Mouse (Mus musculus): ENCODE results near the gene Vps11.
"Not testable (repeated sequence)": the region's sequence is repeated elsewhere in the genome, so short reads cannot be mapped to it uniquely, and the experiment has no call there.

Gene Vps11

DNA sequence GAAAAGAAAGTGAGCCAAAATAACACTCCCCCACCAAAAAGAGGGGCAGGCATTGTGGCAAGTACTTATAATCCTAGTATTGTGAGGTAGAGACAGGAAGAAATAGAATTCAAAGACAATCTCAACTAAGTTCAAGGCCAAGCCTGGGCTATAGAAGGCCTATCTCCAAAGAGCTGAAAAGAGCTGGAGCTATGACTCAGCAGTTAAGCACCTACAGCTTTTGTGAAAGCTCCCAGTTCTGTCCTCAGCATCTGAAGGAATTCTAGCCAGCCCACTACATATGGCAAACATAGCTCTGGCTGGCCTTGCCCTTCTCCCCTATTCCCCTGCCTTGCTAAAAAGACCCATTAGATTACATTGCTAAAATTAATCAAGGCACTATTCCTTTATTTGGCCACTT lies 11.9 kb upstream of the Vps11 start:
- no peak for DNase-seq

DNA sequence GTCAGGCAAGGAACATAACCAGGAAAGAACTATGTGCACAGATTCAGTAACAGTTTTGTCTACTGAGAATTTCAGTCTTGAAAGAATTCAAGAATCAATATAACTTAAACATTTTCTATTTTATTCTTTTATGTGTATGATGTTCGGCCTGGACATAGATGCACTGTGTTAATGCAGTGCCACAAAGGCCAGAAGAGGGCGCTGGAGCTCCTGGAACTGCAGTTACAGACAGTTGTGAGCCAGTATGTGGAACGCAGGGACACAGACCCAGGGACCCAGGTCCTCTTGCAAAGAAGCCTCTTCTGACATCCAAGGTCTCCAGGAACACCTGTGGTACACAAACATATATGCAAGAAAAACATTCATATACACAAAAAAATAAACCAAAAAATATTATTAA lies 3.0 kb upstream of the Vps11 start:
- DNase-seq: peak; percentile 26 to 33

DNA sequence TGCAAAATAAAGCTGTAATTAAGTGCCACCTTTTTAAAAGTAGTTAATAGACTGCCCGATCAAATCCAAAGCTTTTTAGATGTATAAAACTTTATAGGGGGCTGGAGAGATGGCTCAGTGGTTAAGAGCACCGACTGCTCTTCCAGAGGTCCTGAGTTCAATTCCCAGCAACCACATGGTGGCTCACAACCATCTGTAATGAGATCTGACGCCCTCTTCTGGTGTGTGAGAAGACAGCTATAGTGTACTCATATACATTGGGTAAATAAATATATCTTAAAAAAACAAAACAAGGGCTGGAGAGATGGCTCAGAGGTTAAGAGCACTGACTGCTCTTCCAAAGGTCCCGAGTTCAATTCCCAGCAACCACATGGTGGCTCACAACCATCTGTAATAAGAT lies 461 bp upstream of the Vps11 start:
- not testable (repeated sequence) for DNase-seq

DNA sequence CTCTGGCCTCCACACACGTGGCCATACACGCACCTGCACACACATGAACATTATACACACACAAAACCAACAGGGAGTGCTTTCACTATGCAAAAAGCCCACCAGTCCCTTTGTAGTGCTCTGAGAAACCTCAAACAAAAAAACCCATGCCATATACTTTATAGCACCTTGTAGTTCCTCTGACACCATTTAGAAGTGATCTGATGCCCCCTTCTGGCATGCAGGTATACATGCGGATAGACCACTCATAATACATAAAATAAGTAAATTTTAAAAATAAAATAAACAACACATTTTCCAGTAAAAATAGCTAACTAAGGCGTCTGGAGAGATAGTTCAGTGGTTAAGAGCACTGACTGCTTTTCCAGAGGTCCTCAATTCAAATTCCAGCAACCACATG lies 4.3 kb downstream of the Vps11 start:
- peak; percentile 53 to 61 for DNase-seq

DNA sequence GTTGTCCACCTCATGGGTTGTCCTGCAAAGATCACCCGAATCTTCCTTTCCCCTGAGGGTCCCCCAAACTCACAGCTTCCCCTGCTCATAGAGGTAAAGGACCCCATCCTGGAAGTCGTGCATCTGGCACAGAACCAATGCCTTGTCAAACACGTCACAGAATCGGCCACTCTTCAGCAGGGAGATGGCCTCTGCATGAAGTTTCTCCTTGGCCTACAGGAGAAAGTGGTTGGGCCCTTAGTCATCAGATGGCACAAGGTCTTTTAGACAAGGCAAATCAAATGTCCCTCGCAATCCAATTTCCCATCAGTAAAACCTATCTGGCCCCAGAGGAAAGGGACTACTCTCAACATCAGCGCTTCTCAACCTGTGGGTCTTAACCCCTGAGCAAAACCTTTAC lies 8.3 kb downstream of the Vps11 start:
- no peak for DNase-seq

DNA sequence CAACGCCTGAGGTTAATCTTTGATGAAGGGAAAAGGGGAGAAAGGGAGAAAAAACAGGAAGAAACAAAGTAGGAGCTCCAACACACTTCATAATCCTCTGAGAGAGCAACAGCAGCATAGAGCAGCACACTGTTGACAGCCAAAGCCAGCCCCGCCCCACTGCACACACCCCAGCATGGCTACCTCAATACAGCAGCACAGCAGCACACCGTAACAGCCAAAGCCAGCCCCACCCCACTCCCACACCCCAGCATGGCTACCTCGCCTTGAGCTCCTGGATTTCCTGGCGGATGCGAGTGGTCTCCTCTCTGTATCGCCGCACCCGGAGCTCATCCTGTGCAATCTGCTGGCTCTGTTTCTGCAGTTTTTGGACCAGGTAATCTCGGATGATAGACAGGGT lies 9.1 kb downstream of the Vps11 start:
- DNase-seq: no peak

DNA sequence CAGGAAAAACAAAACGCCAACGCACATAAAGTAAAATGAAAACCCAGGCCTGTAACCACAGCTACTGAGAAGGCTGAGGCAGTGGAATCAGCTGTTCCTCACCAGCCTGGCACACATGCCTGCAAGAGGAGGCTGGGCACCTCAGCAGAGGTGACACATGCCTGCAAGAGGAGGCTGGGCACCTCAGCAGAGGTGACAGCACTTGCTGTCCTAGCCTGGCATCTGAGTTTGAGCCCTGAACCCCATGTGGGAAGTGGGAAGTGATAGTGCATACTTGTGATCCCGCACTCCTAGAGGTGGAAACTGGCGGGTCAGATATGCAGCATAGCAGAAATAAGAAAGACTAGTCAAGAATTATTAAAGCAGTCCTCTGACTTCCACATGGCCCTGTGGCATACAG lies 10.1 kb downstream of the Vps11 start:
- DNase-seq: no peak

DNA sequence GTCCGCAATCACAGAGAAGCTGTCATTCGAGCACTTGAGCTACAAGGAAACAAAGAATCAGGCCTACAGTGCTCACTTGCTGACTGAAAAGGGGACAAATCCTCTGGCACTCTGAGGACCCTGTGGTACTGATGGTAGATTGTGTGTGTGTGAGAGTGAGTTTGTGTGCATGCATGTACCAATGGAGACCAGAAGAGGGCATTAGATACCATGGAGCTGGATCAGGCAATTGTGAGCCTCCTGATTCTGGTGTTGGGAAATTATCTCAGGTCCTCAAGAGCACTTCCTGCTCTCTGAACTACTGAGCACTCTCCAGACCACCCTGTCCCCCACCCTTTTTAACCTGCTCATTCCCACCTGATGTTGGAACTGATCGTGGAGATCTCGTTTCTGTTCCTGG lies 12.9 kb downstream of the Vps11 start:
- no peak for DNase-seq

DNA sequence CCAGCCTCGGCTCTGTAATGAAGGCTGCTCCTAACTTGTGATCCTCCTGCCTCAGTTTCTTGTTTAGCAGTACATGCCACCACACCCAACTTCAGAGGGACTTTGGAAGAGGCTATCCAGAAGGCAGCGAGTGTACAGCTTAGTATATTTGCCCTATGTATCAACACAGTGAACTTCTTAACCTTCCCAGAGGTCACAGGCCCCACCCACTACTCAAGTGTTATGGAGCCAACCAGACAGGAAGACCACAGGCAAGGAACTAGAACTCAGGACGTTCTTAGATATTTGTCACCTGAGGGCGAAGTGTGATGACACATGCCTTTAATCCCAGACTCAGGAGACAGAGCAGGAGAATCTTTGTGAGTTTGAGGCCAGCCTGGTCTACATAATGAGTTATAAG lies 13.8 kb downstream of the Vps11 start:
- DNase-seq: no peak

DNA sequence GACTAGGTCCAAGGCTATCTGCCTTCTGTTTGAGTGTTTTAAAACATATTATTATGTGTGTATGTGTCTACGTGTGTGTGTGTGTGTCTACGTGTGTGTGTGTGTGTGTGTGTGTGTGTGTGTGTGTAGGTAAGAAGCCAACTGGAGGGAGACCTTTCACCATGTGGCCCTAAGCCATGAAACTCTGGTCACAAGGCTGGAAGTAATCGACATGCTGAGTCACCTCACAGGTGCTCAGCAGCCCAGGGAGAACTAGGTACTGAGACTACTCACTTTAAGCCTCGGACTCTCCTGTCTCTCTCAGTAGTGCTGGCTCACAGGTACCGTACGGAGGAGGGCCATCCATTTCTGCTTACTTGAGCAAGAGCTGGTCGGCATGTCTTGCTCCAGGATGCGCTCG lies 14.3 kb downstream of the Vps11 start:
- DNase-seq: no peak

DNA sequence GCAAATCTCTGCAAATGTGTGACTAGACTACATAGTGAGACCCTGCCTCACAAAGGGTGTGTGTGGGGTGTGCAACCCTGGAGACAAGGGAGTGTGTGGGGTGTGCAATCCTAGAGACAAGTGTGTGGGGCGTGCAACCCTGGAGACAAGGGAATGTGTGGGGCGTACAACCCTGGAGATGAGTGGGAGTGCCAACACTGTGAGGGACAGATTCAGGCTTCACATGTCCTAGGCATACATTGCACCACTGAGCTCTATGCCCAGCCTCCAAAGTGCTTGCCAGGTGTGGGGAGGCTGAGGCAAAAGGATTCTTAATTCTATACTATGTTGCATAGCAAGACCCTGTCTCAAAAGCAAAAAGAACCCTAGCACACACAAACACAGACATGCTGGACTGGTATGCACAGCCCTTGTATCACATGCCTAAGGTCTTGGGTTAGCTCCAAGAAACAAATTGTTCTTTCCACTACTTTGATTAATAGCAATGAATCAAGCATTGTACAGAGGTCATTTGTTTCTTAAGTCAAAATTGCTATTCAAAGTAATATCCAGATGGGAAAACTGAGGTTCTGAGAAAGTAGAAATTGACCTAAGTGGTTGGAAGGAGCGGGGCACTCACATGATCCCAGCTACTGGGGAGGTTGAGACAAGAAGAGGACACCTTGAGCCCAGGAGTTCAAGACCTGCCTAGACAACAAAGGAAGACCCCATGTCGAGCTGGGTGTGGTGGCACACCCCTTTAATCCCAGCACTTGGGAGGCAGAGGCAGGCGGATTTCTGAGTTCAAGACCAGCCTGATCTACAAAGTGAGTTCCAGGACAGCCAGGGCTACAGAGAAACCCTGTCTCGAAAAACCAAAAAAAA lies 15.7 kb downstream of the Vps11 start:
- no peak for DNase-seq

DNA sequence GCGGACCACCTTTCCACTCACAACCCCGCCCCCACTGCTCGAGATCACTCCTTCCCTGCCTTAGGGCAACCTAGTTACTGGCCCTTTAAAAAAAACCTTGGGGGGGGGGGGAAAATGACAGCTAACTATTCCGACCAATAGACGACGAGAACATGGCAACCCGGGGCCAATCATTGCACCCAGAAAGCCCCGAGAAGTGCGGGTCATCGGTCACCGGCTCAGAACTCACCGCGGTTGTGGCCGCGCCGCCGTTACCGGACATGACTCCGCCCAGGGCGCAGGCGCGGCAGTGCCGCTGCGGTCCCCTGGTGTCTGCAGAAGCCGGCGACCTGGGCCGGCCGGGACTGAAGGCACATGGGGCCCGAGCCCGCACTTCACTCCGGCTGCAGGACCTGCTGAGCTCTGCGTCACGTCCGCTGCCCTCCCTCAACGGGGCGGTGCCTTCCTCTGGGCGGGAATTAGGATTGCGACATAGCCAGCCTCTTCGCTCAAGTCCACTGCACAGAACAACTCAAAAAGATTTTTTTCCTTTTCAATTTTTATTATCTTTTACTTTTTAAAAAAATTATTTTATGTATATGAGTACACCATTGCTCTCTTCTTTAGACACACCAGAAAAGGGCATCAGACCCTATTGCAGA lies 17.6 kb downstream of the Vps11 start, which contains the start of gene Hmbs:
Hmbs (minus strand) TSS at position 448 of the 641 bp plus-strand sequence.
- peak; percentile 92 to 93 for DNase-seq

DNA sequence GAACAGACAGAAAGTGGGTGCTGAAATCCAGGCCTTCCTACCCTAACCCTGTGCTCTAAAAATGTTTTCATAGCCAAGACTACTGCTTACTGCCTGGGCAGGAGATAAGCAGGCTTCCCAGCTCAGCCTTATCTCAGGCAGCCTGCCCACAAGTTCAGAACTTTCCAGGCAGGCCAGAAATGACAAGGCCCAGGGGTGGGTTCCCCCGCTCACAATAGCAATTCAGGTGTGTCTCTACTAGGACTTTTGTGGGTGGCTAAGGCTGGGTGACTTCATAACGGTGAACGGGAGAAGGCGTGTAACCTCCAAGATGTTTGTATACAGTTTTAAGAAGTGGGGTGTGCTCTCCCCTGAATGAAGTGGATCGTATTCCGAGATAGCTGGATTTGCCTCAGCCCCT lies 18.2 kb downstream of the Vps11 start:
- no peak for DNase-seq

DNA sequence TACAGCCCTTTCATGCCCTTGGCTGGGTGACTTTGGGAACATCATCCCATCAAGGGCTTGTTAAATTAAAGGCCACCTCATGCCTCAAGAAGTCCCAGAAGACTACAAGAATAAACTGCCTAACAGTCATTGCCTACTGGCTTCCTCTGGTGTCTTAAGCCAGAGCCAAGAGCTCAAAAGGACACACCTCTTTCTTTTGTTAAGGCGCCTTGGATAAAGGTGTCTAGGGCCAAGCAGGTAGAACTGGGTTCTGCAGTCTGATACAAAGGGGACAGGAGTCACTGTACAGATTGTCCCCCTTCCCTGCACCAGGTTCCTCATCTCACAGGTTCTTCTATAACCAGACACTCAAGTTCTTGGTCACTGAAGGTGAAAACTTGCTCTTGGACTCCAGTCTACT lies 18.9 kb downstream of the Vps11 start:
- no peak for DNase-seq

DNA sequence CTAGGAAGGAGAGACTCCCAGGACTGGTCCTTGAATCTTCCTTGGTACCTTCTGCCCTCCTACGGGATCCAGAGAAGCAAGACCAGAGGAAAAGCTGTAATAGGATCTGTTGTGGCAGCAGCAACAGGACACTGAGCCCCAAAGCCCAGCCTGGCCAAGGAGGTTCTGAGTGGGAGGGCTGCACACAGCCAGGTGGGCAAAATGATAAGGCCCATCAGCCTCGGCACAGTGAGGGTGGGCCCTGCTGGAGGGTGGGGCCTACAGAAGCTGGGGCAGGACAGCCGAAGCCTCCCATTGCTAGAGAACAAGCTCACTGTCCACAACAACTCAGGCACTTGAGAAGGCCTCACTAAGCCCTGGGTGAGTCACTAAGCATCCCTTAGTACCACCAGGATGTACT lies 19.3 kb downstream of the Vps11 start:
- no peak for DNase-seq

DNA sequence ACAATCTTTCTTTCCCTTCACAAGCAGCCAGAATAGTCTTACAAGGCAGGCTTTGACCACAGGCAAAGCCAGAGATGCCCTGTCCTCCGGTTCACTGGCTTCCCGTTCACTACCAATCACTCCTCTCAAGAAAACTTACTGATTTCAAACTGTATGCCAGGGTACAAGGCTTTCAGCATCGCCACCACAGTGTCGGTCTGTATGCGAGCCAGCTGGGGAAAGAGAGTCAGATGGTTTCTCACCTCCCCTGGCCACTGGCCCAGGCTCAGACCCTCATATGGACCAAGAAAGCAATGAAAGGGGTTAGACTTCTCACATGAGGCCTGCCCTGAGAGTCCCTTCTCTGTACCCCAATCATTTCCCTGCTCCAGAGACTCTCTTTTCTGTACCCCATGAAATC lies 20.0 kb downstream of the Vps11 start:
- no peak for DNase-seq

DNA sequence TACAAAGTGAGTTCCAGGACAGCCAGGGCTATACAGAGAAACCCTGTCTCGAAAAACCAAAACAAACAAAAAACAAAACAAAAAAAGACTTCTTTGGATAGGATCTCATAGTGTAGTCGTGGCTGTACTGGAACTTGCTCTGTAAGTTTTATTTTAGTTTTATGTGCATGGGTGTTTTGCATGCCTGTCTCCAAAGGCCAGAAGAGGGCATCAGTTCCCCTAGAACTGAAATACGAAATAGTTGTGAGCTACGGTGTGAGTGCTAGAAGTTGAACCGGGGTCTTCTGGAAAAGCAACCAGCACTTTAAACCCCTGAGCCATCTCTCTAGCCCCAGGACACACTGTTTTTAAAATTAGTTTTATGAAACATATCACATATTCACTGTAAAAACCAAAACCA lies 22.9 kb downstream of the Vps11 start:
- DNase-seq: no peak

DNA sequence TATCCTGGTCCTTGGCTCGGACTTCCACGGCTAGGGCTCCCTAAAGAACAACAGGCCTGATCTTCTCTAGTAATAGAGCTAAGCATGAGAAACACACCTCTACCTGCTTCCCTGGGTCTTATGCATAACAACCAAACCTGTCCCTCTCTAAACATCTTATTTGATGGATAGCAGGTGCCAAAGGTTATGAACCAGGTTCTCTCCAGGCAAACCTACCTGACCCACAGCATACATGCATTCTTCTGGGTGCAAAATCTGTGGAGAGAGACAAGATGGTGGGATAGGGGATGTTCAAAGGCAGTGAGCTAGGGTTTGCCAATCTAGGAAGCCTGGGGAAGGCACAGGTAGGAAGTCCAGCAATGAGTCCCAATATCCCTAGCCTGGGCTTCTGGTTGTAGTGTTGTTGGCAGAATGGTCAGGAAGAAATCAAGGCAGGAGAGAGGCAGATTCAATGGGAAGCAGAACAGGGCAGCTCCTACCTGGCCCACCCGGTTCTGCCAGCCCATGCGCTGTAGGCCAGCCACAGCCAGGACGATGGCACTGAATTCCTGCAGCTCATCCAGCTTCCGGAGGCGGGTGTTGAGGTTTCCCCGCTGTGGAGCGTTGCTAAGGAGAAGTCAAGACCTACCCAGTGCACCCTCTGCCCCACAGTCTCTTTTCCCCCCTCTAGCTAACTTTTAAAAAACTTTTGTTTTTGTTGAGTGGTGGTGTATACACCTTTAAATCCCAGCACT lies 23.9 kb downstream of the Vps11 start:
- no peak for DNase-seq

DNA sequence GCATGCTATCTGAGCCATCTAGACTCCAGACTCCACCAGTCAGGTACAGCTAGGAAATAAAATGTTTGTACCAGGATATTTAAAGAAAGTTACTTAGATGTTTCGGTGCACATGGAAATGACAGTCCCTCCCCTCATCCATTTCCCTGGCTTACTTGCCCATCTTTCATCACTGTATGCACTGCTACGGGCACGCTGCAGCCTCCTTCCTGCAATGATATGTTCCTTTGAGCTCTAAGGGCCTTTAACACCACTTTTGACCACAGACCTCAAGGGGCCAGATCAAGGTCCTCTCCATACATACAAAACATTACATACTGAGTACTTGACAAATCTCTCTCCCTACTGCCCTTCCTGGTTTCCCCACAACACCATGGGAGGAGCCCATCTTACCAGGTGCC lies 24.5 kb downstream of the Vps11 start:
- no peak for DNase-seq

DNA sequence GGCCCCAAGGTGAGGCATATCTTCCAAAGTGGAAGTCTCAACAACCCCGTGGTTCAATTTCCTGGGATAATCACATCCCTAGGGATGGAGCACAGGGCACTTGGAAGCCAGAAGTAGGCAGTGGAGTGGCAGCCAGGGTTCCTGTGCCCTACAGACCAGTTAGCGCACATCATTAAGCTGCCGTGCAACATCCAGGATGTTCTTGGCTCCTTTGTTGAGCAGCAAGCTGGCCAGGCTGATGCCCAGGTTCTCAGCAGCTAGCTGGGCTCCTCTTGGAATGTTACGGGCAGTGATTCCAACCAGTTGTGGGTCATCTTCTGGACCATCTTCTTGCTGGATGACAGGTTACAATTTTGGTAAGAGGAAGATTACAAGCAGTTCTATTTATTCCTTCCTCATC lies 25.0 kb downstream of the Vps11 start:
- not testable (repeated sequence) for DNase-seq

DNA sequence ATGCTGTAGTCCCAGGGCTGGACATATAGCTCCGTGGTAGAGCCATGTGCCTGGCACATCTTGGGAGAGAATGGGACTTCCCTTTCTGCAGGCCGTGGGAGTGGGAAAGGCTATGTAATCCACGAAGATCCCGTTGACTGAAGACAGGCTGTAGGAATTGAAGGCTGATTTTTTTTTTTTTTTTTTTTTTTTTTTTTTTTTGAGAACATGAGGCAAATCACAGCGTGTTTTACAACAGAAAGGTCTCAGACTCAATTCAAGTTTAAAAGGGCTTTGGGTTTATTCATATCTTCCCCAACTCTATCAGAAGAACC lies 25.4 kb downstream of the Vps11 start:
- no peak for DNase-seq

DNA sequence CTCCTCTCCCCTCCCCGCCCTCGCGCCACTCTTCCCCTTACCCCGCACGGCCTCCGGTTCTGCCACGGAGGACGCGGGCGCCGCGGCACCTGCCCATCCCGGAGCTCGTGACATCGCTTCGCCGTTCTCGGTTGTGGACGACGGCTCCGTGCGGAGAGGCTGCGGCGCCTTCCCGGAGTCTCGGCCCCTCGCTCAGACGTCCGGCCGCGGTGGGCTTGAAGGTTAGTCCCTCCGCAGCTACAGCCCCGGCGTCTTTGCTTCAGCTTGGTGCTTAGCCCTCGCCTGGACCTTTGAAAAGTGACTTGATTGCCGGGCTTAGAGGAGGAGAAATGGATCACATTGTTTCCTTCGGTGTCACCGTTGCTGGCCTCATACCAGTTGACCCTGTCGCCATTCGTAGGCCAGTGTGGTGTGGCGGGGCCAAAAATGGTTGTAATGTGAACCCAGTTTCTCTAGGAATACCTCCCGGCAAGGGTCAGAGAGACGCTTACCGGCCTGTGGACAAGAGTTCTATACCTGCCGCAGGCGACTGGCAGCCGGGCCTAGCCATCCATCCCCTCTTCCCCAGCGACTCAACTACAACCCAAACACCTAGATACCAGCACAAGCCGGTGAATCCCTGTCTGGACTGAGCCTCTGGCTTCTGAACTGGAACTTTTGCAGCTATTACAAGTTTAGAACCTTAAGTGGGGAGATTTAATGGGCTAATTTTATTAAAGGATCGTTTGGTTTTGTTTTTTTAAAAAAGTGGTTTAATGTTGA lies 26.0 kb downstream of the Vps11 start:
- DNase-seq: peak in 1 of 2 experiments; percentile 48

All from cerebellum, postnatal 10 days (tissue).